Mouse (Mus musculus): Measurements from ENCODE around the gene Prss8. TPM values are rescaled to one million over a fixed set of nuclear protein-coding genes. Genes with fewer than 3 reads are reported as not detected.

Gene Prss8
- polyA plus RNA-seq, 1 experiment from 2014 or later: 82.2 TPM

GRCm38 (mm10) chr7:127888821-127889220, 41.1 kb downstream of the Prss8 start:
- H3K27ac ChIP-seq (ENCODE audit: low read length): no peak overlapping the region
- no peak overlapping the region for H3K4me3 ChIP-seq (ENCODE audit: low read length)
- peaks cover 19% of the 10 kb centered on the region for H3K4me1 ChIP-seq (ENCODE audit: control insufficient read depth, insufficient read depth, low read length)
- WGBS: 67% methylated on average over 3 of the region's 3 CpGs
- peaks cover 17% of the 10 kb centered on the region for H3K36me3 ChIP-seq (ENCODE audit: control insufficient read depth, insufficient read depth, low read length)
- H3K9me3 ChIP-seq (ENCODE audit: control insufficient read depth, low read length): no peaks in the 10 kb centered on the region
- no peak overlapping the region for H3K9ac ChIP-seq (ENCODE audit: low read depth, low read length)
- ATAC-seq: no peak
- no peak overlapping the region for H3K4me2 ChIP-seq (ENCODE audit: low read depth, low read length)
- H3K27me3 ChIP-seq (replicated peaks; ENCODE audit: control insufficient read depth, insufficient read depth, low read length): no peaks in the 10 kb centered on the region

DNA sequence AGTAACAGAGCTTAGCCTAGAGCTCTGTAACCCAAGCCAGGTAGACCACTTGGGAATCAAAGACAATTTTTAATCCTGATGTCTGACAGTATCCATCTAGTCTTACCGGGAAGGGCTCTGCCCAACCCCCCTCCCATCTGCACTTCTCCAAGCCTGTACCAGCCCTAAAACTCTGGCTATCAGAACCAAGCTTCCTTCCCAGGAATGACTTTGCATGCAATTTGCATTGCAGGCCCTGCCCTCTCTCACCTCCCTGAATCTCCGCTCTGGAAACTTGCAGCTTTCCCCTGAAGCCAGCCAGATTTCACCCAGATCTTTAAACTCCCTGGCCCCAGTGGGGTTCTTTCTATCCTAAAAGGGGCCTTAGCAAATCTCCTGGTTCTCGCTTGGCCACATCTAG, 42.1 kb downstream of the Prss8 start:
- Histone ChIP-seq H3K4me1 (ENCODE audit: control insufficient read depth, insufficient read depth, low read length) (peaks cover 24% of the 10 kb centered on the region), H3K27ac (ENCODE audit: low read length) (no peak overlapping the region), H3K27me3 (replicated peaks; ENCODE audit: control insufficient read depth, insufficient read depth, low read length) (no peaks in the 10 kb centered on the region), H3K9me3 (ENCODE audit: control insufficient read depth, low read length) (no peaks in the 10 kb centered on the region), H3K9ac (ENCODE audit: low read depth, low read length) (no peak overlapping the region), H3K4me3 (ENCODE audit: low read length) (no peak overlapping the region), H3K4me2 (ENCODE audit: low read depth, low read length) (no peak overlapping the region), H3K36me3 (ENCODE audit: control insufficient read depth, insufficient read depth, low read length) (peaks cover 27% of the 10 kb centered on the region)
- no peak for ATAC-seq
- 79% methylated on average over 3 of the region's 3 CpGs for WGBS

DNA sequence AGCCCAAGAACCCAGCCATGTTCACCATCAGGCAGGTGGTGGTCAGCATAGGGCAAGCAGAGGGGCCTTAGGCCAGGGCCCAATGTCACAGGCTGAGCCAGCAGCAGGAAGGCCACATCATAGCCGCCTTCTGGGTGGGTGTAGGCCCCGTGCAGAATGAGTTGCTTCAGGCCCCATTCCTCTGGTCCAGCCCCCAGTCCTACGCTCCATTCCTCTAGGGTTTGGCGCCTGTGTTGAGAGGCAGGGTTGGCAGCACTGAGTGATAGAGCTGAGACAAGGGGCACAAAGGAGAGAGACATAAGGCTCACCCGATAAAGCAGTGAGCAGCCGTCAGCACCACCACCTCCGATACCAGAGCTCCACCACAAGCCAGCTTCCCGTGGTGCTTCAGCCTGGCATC, 42.7 kb downstream of the Prss8 start:
- no peak for ATAC-seq
- H3K36me3 ChIP-seq (ENCODE audit: control insufficient read depth, insufficient read depth, low read length): peaks cover 30% of the 10 kb centered on the region

GRCm38 (mm10) chr7:127886551-127886950, 43.4 kb downstream of the Prss8 start:
- Histone ChIP-seq H3K4me2 (ENCODE audit: low read depth, low read length) (no peak overlapping the region), H3K27me3 (replicated peaks; ENCODE audit: control insufficient read depth, insufficient read depth, low read length) (no peaks in the 10 kb centered on the region), H3K27ac (ENCODE audit: low read length) (no peak overlapping the region), H3K9me3 (ENCODE audit: control insufficient read depth, low read length) (no peaks in the 10 kb centered on the region), H3K36me3 (ENCODE audit: control insufficient read depth, insufficient read depth, low read length) (peaks cover 36% of the 10 kb centered on the region), H3K9ac (ENCODE audit: low read depth, low read length) (0 out of 2 replicates have a peak overlapping the region, but pooled peaks have one; percentile 12), H3K4me3 (ENCODE audit: low read length) (no peak overlapping the region), H3K4me1 (ENCODE audit: control insufficient read depth, insufficient read depth, low read length) (peaks cover 24% of the 10 kb centered on the region)
- WGBS: 87% methylated on average over 6 of the region's 6 CpGs
- ATAC-seq: no peak

More for the DNA sequence above, 42.7 kb downstream of the Prss8 start:
- peaks cover 24% of the 10 kb centered on the region for H3K4me1 ChIP-seq (ENCODE audit: control insufficient read depth, insufficient read depth, low read length)
- 88% methylated on average over 8 of the region's 8 CpGs for WGBS
- no peak overlapping the region for H3K27ac ChIP-seq (ENCODE audit: low read length)
- no peak overlapping the region for H3K4me3 ChIP-seq (ENCODE audit: low read length)
- no peaks in the 10 kb centered on the region for H3K9me3 ChIP-seq (ENCODE audit: control insufficient read depth, low read length)
- no peak overlapping the region for H3K9ac ChIP-seq (ENCODE audit: low read depth, low read length)
- no peaks in the 10 kb centered on the region for H3K27me3 ChIP-seq (replicated peaks; ENCODE audit: control insufficient read depth, insufficient read depth, low read length)
- H3K4me2 ChIP-seq (ENCODE audit: low read depth, low read length): no peak overlapping the region

GRCm38 (mm10) chr7:127885951-127886350, 44.0 kb downstream of the Prss8 start:
- Histone ChIP-seq H3K36me3 (ENCODE audit: control insufficient read depth, insufficient read depth, low read length) (peaks cover 41% of the 10 kb centered on the region), H3K4me2 (ENCODE audit: low read depth, low read length) (no peak overlapping the region), H3K4me1 (ENCODE audit: control insufficient read depth, insufficient read depth, low read length) (peaks cover 24% of the 10 kb centered on the region), H3K9ac (ENCODE audit: low read depth, low read length) (no peak overlapping the region), H3K27ac (ENCODE audit: low read length) (no peak overlapping the region), H3K27me3 (replicated peaks; ENCODE audit: control insufficient read depth, insufficient read depth, low read length) (no peaks in the 10 kb centered on the region), H3K9me3 (ENCODE audit: control insufficient read depth, low read length) (no peaks in the 10 kb centered on the region), H3K4me3 (ENCODE audit: low read length) (no peak overlapping the region)
- 61% methylated on average over 6 of the region's 6 CpGs for WGBS
- ATAC-seq: no peak

- Histone ChIP-seq H3K27me3 (replicated peaks; ENCODE audit: control insufficient read depth, insufficient read depth, low read length) (no peaks in the 10 kb centered on the region), H3K4me3 (ENCODE audit: low read length) (no peak overlapping the region), H3K4me2 (ENCODE audit: low read depth, low read length) (no peak overlapping the region), H3K9me3 (ENCODE audit: control insufficient read depth, low read length) (no peaks in the 10 kb centered on the region), H3K36me3 (ENCODE audit: control insufficient read depth, insufficient read depth, low read length) (peaks cover 55% of the 10 kb centered on the region), H3K4me1 (ENCODE audit: control insufficient read depth, insufficient read depth, low read length) (peaks cover 24% of the 10 kb centered on the region), H3K27ac (ENCODE audit: low read length) (no peak overlapping the region), H3K9ac (ENCODE audit: low read depth, low read length) (no peak overlapping the region)
- no peak for ATAC-seq
- WGBS: 75% methylated on average over 12 of the region's 12 CpGs
Observed at GRCm38 (mm10) chr7:127880431-127880830, 49.5 kb downstream of the Prss8 start.

DNA sequence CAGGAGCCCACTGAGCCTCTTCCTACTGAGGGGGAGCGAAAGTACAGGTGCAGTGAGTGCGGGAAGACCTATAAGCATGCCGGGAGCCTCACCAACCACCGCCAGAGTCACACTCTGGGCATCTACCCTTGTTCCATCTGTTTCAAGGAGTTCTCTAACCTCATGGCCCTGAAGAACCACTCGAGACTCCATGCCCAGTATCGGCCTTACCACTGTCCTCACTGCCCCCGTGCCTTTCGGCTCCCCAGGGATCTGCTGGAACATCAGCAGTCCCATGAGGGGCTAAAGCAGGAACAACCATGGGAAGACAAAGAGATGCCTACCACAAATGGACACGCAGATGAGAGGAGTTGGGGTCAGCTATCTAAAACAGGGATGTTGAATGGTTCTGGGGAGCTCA, 50.6 kb downstream of the Prss8 start:
- Histone ChIP-seq H3K4me1 (ENCODE audit: control insufficient read depth, insufficient read depth, low read length) (peaks cover 26% of the 10 kb centered on the region), H3K4me3 (ENCODE audit: low read length) (no peak overlapping the region), H3K9me3 (ENCODE audit: control insufficient read depth, low read length) (no peaks in the 10 kb centered on the region), H3K36me3 (ENCODE audit: control insufficient read depth, insufficient read depth, low read length) (peaks cover 49% of the 10 kb centered on the region), H3K9ac (ENCODE audit: low read depth, low read length) (no peak overlapping the region), H3K4me2 (ENCODE audit: low read depth, low read length) (no peak overlapping the region), H3K27me3 (replicated peaks; ENCODE audit: control insufficient read depth, insufficient read depth, low read length) (no peaks in the 10 kb centered on the region), H3K27ac (ENCODE audit: low read length) (no peak overlapping the region)
- no peak for ATAC-seq
- WGBS: 96% methylated on average over 9 of the region's 9 CpGs

GRCm38 (mm10) chr7:127876467-127877348, 53.2 kb downstream of the Prss8 start, which contains the start of gene Zfp668:
Zfp668 (minus strand) TSS chr7:127876828.
- H3K9me3 ChIP-seq (ENCODE audit: control insufficient read depth, low read length): no peaks in the 10 kb centered on the region
- peak within 1 kb of the TSS; percentile 100 for H3K27ac ChIP-seq (ENCODE audit: low read length)
- H3K9ac ChIP-seq (ENCODE audit: low read depth, low read length): peak within 1 kb of the TSS; percentile 99
- under 1% methylated on average over 60 of the region's 60 CpGs for WGBS
- peaks cover 21% of the 10 kb centered on the region for H3K4me1 ChIP-seq (ENCODE audit: control insufficient read depth, insufficient read depth, low read length)
- H3K36me3 ChIP-seq (ENCODE audit: control insufficient read depth, insufficient read depth, low read length): peaks cover 31% of the 10 kb centered on the region
- H3K4me2 ChIP-seq (ENCODE audit: low read depth, low read length): peak within 1 kb of the TSS; percentile 72
- no peaks in the 10 kb centered on the region for H3K27me3 ChIP-seq (replicated peaks; ENCODE audit: control insufficient read depth, insufficient read depth, low read length)
- ATAC-seq: peak; percentile 78
- peak within 1 kb of the TSS; percentile 99 for H3K4me3 ChIP-seq (ENCODE audit: low read length)

DNA sequence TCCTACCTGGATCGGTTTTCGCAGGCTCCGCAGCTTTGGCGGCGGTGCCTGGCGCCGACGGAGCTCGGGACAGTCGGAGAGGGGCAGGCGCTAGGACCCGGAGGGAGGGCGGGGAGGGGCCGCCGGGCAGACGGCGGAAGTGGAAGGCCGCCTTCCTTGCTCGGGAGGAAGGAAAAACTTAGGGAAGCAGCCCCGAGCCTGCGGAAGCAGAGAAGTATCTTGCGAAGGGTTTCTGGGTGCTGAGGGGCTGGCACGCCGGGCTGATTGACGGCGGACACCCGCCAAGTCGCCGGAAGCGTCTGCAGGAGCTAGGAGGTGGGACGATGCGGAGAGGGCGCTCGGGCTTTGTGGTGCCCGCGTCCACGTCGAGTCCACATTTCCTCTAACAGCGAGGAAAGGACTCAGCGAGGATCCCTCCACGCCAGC, 53.9 kb downstream of the Prss8 start, which contains the start of gene Zfp646:
Zfp646 (plus strand) TSS at position 181 of the 426 bp plus-strand sequence.
- under 1% methylated on average over 41 of the region's 41 CpGs for WGBS
- H3K27ac ChIP-seq (ENCODE audit: low read length): peak within 1 kb of the TSS; percentile 100
- H3K4me1 ChIP-seq (ENCODE audit: control insufficient read depth, insufficient read depth, low read length): peaks cover 21% of the 10 kb centered on the region
- peak within 1 kb of the TSS; percentile 99 for H3K4me3 ChIP-seq (ENCODE audit: low read length)
- H3K36me3 ChIP-seq (ENCODE audit: control insufficient read depth, insufficient read depth, low read length): peaks cover 24% of the 10 kb centered on the region
- H3K4me2 ChIP-seq (ENCODE audit: low read depth, low read length): peak within 1 kb of the TSS; percentile 72
- peak within 1 kb of the TSS; percentile 99 for H3K9ac ChIP-seq (ENCODE audit: low read depth, low read length)
- H3K27me3 ChIP-seq (replicated peaks; ENCODE audit: control insufficient read depth, insufficient read depth, low read length): no peaks in the 10 kb centered on the region
- peak; percentile 92 for ATAC-seq
- no peaks in the 10 kb centered on the region for H3K9me3 ChIP-seq (ENCODE audit: control insufficient read depth, low read length)

Data from intestine, embryonic 16.5 days (tissue).